Mouse (Mus musculus) forebrain, embryonic 16.5 days (tissue): Measurements from ENCODE around the gene Grip1. TPM values are rescaled to one million over a fixed set of nuclear protein-coding genes. Genes with fewer than 3 reads are reported as not detected.

Source experiments
- ATAC-seq: fragments of 200-750 bp; cut with Nextera tagmentation; 2 replicates; pipeline ENCODE4 v1.8.0; 2017; ENCODE audit warnings: mild to moderate bottlenecking, moderate library complexity
- H3K27ac ChIP-seq: fragments of 300-500 bp; sonication (generic); 2 replicates; pipeline ENCODE4 v1.5.1; 2014; ENCODE audit warnings: low read length, control low read depth
- H3K27me3 ChIP-seq: fragments of 300-500 bp; sonication (generic); replicated peaks from 2 replicates; pipeline ENCODE4 v1.6.1; 2014; ENCODE audit warnings: low read length; ENCODE audit not compliant: control insufficient read depth, insufficient read depth
- H3K36me3 ChIP-seq: fragments of 300-500 bp; sonication (generic); 2 replicates; pipeline ENCODE4 v1.6.1; 2014; ENCODE audit not compliant: control insufficient read depth, insufficient read depth
- H3K4me1 ChIP-seq: fragments of 300-500 bp; sonication (generic); replicated peaks from 2 replicates; pipeline ENCODE4 v1.6.1; 2014; ENCODE audit warnings: low read length; ENCODE audit not compliant: control insufficient read depth, insufficient read depth
- H3K4me2 ChIP-seq: fragments of 300-500 bp; sonication (generic); 2 replicates; pipeline ENCODE4 v1.6.1; 2014; ENCODE audit warnings: mild to moderate bottlenecking, low read length, control low read depth
- H3K4me3 ChIP-seq: fragments of 300-500 bp; sonication (generic); replicated peaks from 2 replicates; pipeline ENCODE4 v1.5.1; 2014; ENCODE audit warnings: mild to moderate bottlenecking, low read length, control low read depth
- H3K9ac ChIP-seq: fragments of 300-500 bp; sonication (generic); replicated peaks from 2 replicates; pipeline ENCODE4 v1.6.1; 2014; ENCODE audit warnings: low read depth, low read length, control low read depth
- H3K9me3 ChIP-seq: fragments of 300-500 bp; sonication (generic); 2 replicates; pipeline ENCODE4 v1.6.1; 2016; ENCODE audit warnings: low read length; ENCODE audit not compliant: control insufficient read depth
- WGBS: fragments of 180-500 bp; shearing (Covaris S2); extraction: QIAGEN DNeasy Blood & Tissue Kit; methylation state at CpG from one replicate; pipeline ENCODE4 v1.1.7; 2014; 5-methylcytosine and 5-hydroxymethylcytosine counted together
- polyA plus RNA-seq: library from polyadenylated mRNA; unstranded; fragments of >200 nt; fragmentation: Nextera tagmentation; extraction: Ambion mirVana; gene quantifications from 2 replicates; pipeline ENCODE4 v1.2.1, GENCODE M21; 2015

Gene Grip1
- polyA plus RNA-seq, 1 experiment from 2014 or later = 20.1 TPM

GRCm38 (mm10) chr10:120128601-120129277, 675.1 kb downstream of the Grip1 start:
- Histone ChIP-seq H3K4me2 (no peak overlapping the region), H3K27ac (no peak overlapping the region), H3K27me3 (no peaks in the 10 kb centered on the region), H3K4me3 (no peak overlapping the region), H3K9me3 (no peaks in the 10 kb centered on the region), H3K36me3 (no peaks in the 10 kb centered on the region), H3K9ac (no peak overlapping the region), H3K4me1 (peaks cover 5% of the 10 kb centered on the region)
- WGBS = 51% methylated on average over 13 of the region's 13 CpGs
- no peak for ATAC-seq

DNA sequence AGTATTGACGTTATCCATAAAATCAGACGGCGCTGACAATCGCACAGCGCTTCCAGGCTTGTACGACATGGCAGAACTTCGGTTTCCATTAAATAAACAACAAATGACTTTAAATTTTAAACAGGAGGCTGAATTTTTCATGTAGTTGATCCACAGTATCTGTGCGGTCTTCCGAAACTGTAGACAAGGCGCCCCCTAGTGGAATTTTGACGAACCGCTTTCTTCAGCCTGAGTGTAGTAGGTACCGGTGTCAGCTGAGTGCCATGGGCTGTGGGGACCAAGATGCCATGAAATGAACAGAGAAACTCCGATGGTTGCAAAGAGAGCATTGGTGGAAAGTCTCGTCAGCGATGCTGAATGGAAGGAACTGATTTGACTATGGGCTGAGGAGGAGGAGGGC, 677.0 kb downstream of the Grip1 start:
- Histone ChIP-seq H3K4me3 (no peak overlapping the region), H3K4me1 (peaks cover 6% of the 10 kb centered on the region), H3K27ac (no peak overlapping the region), H3K4me2 (no peak overlapping the region), H3K9me3 (no peaks in the 10 kb centered on the region), H3K27me3 (no peaks in the 10 kb centered on the region), H3K9ac (no peak overlapping the region), H3K36me3 (no peaks in the 10 kb centered on the region)
- no peak for ATAC-seq
- 64% methylated on average over 16 of the region's 16 CpGs for WGBS

- ATAC-seq = peak; percentile 68; the same call in 1 of the 2 replicates
- Histone ChIP-seq H3K4me1 (peaks cover 6% of the 10 kb centered on the region), H3K36me3 (no peaks in the 10 kb centered on the region), H3K9ac (no peak overlapping the region), H3K4me3 (no peak overlapping the region), H3K27me3 (no peaks in the 10 kb centered on the region), H3K4me2 (no peak overlapping the region), H3K27ac (no peak overlapping the region), H3K9me3 (no peaks in the 10 kb centered on the region)
- WGBS = 36% methylated on average over 11 of the region's 11 CpGs
Measured at GRCm38 (mm10) chr10:120133697-120134096, 680.1 kb downstream of the Grip1 start.

DNA sequence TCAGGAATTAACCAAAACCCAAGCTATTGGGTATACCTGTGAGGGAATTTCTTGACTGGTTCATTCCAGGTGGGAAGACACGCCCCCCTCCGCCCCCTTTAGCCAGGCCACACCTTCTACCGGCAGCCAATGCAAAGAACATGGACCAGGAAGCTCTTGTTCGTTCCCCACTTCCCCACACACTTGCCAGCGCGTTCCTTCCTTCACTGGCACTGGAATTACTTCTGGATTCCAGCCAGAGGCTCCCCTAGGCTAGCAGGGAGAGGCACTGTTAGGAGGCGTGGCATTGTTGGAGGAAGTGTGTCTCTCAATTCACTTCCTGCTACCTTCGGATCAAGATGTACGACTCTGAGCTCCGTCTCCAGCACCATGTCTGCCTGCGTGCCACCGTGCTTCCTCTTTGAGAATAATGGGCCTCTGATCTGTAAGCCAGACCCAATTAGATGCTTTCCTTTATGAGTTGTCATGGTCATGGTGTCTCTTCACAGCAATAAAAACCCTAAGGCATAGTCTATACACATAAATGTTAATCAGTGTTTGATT, 682.5 kb downstream of the Grip1 start:
- no peaks in the 10 kb centered on the region for H3K36me3 ChIP-seq
- no peaks in the 10 kb centered on the region for H3K27me3 ChIP-seq
- no peak overlapping the region for H3K4me3 ChIP-seq
- ATAC-seq = no peak
- WGBS = 84% methylated on average over 12 of the region's 12 CpGs
- H3K27ac ChIP-seq = no peak overlapping the region
- no peak overlapping the region for H3K9ac ChIP-seq
- no peaks in the 10 kb centered on the region for H3K9me3 ChIP-seq
- H3K4me1 ChIP-seq = peaks cover 6% of the 10 kb centered on the region
- no peak overlapping the region for H3K4me2 ChIP-seq

Other genes starting within 250 kb of the Grip1 start
- 48.5 and 49.4 TPM in 2 replicates for gene Cand1, start 213.8 kb upstream of the Grip1 start, polyA plus RNA-seq